16 mouse cellular contexts compared by ENCODE assay signal in the genomic region with DNA sequence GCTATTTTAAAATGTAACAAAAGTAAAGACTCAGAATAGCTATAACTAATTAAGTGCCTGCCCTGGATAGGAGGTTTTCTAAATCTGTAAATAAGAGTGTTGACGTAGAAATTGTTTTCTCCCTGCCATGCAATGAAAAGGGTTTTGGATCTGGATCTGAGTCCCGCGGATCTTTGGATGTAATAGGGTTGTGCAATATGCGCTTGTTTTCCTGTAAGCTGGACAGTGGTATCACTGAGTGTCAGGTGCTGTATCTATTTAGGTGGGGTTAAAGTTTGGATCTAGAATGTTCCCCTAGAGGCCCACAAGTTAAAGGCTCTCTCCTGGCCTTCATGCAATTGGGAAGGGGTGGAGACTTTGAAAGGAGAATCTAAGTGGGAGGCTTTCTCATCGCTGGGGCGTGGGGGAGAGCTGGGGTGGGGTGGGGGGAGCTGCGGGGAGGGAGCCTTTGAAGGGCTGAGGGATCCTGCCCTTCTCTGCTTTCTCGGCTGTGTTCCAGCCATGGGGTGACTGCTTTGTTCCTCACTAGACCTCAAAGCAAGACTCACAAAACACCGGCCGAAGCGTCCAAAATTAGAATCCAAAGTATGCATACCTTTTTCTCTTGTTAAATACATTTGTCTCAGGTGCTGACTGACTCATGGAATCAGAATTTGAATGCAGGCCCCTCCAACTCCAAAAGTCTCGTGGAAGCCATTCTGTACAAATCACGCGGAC.
A peak's percentile ranks its signal among the peaks of the same experiment; 100 is the strongest.
DNase-seq lines count a peak whose midpoint lies in the region.
"Had no signal": no experiment of that assay in that cellular context is flagged by ENCODE, and none has a peak within 500 bp of the region (broad histone marks: within the 10 kb centered on the region; RNA-seq: fewer than 3 reads in every experiment).

No protein-coding gene starts in this region.

- intact Hi-C loops in heart, postnatal 10 days (cut with DNase I) = loop anchor here (5.0 kb wide), 1 partner anchor 310 kb away; no protein-coding TSS in a partner anchor

- peak; percentile 42 for DNase-seq in heart, adult 11 months
- no peak for DNase-seq in heart, postnatal 10 days
- peak; percentile 7 to 45 for DNase-seq in spleen, postnatal 4 days (ENCODE audit: low spot score in 2 of 2)
- no peak for DNase-seq in spleen, postnatal 10 days (ENCODE audit: low spot score in 2 of 2)
- DNase-seq in R1 (ENCODE audit: low read depth, low spot score) = peak; percentile 74
- peak; percentile 2 for DNase-seq in testis, postnatal 14 days (ENCODE audit: low spot score)
- no peak for DNase-seq in urinary bladder, adult 18-20 months (ENCODE audit: low spot score in 2 of 2)
- DNase-seq: adrenal gland, adult 8-10 months; adrenal gland, postnatal 14 days; adrenal gland, postnatal 36 days; B cell, adult 2 months; cerebellum, adult 11-12 months; cerebellum, adult 2 months; cerebellum, adult 9-10 months; cerebellum, postnatal 10 days; cerebellum, postnatal 25 days had no signal

Comparison
In these comparisons a context has a peak if more than half of its experiments do, and no peak if none do; other contexts are left out.
1. DNase-seq: peak in heart, adult 11 months (single experiment), spleen, postnatal 4 days (2 of 2), R1 (single experiment) and testis, postnatal 14 days (single experiment); none in heart, postnatal 10 days (0 of 2), spleen, postnatal 10 days (0 of 2) and urinary bladder, adult 18-20 months (0 of 2).